Mouse (Mus musculus): ENCODE data around the gene Wdr90.
"Not testable (repeated sequence)": the region's sequence is repeated elsewhere in the genome, so short reads cannot be mapped to it uniquely, and the experiment has no call there.

The Wdr90 gene

DNA sequence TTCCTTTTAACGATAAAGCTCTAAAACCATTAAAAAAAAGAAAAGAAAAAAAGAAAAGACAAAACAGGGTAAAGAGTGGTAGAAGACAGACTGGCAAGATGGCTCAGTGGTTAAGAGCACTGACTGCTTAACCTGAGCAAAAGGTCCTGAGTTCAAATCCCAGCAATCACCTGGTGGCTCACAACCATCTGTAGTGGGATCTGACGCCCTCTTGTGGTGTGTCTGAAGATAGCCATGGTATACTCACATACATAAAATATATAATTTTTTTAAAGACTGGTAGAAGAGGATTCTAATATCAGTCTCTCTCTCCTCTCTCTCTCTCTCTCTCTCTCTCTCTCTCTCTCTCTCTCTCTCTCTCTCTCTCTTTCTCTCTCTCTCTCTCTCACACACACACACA is 53.8 kb downstream of the Wdr90 start:
- not testable (repeated sequence) for DNase-seq (ENCODE audit: low spot score)

DNA sequence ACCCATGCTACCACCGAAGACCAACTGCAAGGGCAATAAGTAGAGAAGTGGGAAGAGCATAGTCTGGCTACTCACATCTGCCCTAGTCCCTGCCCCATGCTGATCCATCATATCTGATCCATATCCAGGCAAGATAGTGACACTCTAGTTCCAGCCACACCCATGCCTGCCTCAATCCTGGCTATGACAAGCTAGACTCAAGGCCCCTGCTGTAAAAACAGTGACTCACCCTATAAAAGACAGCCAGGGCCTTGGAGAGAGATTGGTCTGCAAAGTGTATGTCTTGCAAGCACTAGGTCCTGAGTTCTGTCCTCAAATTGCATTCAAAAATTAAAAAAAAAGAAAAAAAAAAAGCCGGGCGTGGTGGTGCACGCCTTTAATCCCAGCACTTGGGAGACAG is 54.8 kb downstream of the Wdr90 start:
- DNase-seq (ENCODE audit: low spot score), result no peak

GRCm38 (mm10) chr17:25802825-25803517 is 58.3 kb downstream of the Wdr90 start:
- DNase-seq (ENCODE audit: low spot score), result no peak

DNA sequence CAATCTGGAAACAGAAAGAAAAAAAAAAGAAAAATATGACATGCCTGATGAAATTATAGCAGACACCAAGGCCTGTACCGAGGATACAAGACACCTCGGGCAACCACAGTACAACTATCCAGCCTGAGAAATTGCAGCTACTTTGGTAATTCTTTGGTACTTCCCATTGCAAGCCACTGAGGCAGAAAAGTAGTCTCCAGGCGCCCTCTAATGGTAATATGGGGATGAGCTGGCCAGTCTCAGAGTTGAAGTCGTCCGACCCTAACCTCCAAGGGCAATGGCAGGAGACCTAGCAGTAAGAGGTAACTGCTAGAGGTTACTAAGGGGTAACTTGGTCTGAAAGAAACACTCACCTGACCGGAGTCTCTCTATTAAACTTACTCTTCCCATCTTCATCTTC is 60.3 kb downstream of the Wdr90 start:
- DNase-seq (ENCODE audit: low spot score), result peak; percentile 67

GRCm38 (mm10) chr17:25796951-25797369 is 64.3 kb downstream of the Wdr90 start, which contains the start of gene Metrn:
TSS of gene Metrn (minus strand) at chr17:25797136.
- DNase-seq (ENCODE audit: low spot score), result peak; percentile 80

- no peak for DNase-seq (ENCODE audit: low spot score)
These were observed 65.0 kb downstream of the Wdr90 start for GRCm38 (mm10) chr17:25796211-25796771.

DNA sequence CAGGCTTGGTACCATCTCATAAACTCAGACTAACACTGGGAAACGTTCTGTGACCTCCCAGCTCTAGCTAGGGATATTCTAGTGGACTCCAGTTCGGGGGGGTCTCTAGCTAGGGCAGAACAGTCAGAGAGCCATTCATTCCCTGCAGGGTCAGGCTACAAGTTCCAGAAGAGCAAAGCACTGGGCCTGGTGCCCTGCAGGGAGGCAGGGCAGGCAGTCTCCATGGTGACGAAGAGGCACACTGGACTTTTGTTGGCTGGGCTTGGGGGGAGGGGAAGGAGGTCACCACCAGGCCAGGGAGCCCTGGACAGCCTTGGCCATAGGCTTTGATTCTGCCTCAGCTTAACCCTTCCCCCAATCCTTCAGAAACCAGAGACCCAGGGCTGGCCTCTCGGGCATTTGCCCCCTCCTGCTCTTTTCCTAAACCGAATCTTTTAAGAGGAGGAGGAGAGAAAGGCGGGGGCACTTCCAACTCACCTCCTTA is 65.7 kb downstream of the Wdr90 start, which contains the start of gene AC134908.4:
TSS of gene AC134908.4 (minus strand) at position 51 of the 484 bp plus-strand sequence.
- no peak for DNase-seq (ENCODE audit: low spot score)

GRCm38 (mm10) chr17:25794998-25795397 is 66.3 kb downstream of the Wdr90 start:
- no peak for DNase-seq (ENCODE audit: low spot score)
